Mouse (Mus musculus) gastrocnemius, adult 2 months (tissue): ENCODE measurements around the gene Lmx1a. TPM values are rescaled to one million over a fixed set of nuclear protein-coding genes. Genes with fewer than 3 reads are reported as not detected.

Experiments used
- DNase-seq: peaks from one replicate; pipeline ENCODE4 v3.0.0; 2022
- H3K27ac ChIP-seq: fragments of 200-600 bp; 2 replicates; pipeline ENCODE4 v1.8.1; 2022; ENCODE audit warnings: mild to moderate bottlenecking
- H3K4me3 ChIP-seq: fragments of 200-600 bp; 2 replicates; pipeline ENCODE4 v1.8.1; 2022; ENCODE audit warnings: mild to moderate bottlenecking, moderate library complexity
- CTCF ChIP-seq: fragments of 200-600 bp; IDR thresholded peaks from 2 replicates; pipeline ENCODE4 v1.8.1; 2022; ENCODE audit warnings: antibody characterized with exemption, mild to moderate bottlenecking, moderate library complexity
- intact Hi-C: fragments of 180-260 bp; cut with DNase I; formaldehyde crosslinking; loops from one replicate; pipeline ENCODE4 v1.15.1; 2025
- total RNA-seq, 2 experiments: library from RNA; stranded (reverse); gene quantifications; 2 replicates each; pipeline ENCODE4 v1.2.3; 2021

The Lmx1a gene
- total RNA-seq, 2 experiments from 2014 or later, result 0.14 to 0.20 TPM

DNA sequence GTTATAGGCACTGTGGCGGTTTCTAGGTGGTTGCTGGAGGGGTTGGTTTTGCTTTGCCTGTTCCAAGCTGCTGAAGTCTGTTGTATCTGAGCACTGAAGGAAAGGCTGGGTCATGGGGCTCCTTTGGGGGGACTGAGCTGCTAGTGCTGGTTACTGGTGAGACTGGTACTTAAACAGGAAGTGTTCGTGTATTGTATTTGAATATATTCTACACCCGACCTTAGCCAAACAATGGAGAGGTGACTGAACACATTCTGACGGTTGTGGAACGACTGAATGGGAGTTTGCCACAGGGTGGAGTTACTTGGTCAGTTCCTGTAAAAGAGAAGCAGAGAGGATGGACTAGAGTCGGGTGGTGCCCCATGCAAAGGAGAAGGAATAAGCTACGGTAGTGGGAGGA, 115.8 kb downstream of the Lmx1a start:
- Histone ChIP-seq H3K4me3 (no peak overlapping the region), H3K27ac (no peak overlapping the region)
- no peak for TF ChIP-seq CTCF
- intact Hi-C loops, result no loop called here
- no peak for DNase-seq

DNA sequence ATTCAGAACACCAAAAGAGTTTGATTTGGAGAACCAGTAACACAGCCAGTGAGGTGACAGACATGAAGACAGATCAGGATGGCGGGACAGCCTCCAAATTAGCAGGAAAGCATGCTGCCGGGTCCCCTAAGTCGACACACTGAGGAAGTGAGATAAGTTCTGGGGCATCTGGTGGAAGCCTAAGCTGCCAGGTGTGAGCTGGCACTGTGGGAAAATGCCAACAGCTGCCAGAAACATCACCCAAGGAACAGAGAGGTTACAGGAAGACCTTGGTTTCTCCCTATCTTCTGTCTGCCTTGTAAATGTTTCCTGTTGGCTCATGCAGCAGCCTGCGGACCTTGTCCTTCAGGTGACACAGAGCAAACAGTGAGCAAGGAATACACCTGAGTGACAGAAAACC, 122.1 kb downstream of the Lmx1a start:
- no peak overlapping the region for H3K27ac ChIP-seq
- intact Hi-C loops, result no loop called here
- TF ChIP-seq CTCF, result no peak
- H3K4me3 ChIP-seq, result no peak overlapping the region
- no peak for DNase-seq

DNA sequence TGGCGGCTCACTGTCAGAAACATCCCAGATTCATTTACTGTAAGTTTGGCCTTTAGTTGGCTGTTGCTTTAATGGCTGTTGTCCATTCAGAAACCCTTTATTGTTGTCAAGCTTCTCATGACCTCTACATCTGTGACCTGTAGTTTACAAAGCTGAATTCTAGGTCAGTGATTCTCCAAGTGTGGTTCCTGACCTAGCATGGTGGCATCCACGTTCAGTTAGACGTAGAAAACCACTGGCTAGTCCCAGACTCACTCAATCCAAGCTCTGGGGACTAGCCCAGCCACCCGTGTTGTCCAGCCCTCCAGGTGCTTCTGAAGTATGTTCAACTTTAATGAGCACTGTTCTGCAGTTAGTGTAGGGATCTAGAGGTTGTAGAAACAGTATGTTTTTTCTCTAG, 126.1 kb downstream of the Lmx1a start:
- DNase-seq, result no peak
- Histone ChIP-seq H3K27ac (no peak overlapping the region), H3K4me3 (no peak overlapping the region)
- no peak for TF ChIP-seq CTCF
- intact Hi-C loops, result no loop called here

DNA sequence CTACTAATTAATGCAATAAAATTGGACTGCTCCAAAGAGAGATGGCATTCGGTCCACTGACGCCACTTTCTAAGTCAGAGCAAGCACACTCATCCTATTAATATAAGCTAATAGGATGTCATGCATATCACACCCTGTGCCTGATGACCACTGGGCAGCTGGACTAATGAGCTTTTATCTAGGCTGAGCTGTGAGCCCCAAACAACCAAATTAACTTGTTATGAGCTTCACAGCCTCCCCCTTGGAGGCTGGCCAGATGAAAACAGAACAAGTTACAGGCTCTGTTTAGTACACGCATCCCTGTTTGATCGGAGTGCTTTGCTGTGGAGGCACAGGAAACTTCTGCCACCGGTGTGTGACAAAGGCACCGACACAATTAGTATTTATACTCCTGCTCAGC, 128.0 kb downstream of the Lmx1a start:
- TF ChIP-seq CTCF, result no peak
- intact Hi-C loops, result no loop called here

GRCm38 (mm10) chr1:167817616-167818015, 128.6 kb downstream of the Lmx1a start:
- intact Hi-C loops, result no loop called here
- H3K27ac ChIP-seq, result no peak overlapping the region

More for the DNA sequence above, 128.0 kb downstream of the Lmx1a start:
- no peak overlapping the region for H3K27ac ChIP-seq
- no peak overlapping the region for H3K4me3 ChIP-seq
- no peak for DNase-seq

DNA sequence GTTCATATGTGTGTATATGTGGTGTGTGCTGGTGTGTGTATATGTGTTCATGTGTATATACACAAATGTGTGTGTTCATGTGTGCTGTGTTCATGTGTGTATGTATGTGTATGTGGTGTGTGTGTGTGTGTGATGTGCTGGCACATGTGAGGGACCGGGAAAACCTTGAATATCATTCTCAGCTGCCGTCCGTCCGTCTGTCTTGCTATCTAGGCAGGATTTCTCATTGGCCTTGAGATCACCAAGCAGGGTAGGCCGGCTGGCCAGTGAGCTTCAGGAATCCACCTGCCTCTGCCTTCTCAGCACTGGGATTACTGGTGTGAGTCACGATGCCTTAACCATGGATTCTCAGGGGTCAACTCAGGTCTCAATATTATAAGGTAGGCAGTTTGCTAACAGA, 131.0 kb downstream of the Lmx1a start:
- TF ChIP-seq CTCF, result no peak

More at GRCm38 (mm10) chr1:167817616-167818015, 128.6 kb downstream of the Lmx1a start:
- TF ChIP-seq CTCF, result no peak
- H3K4me3 ChIP-seq, result no peak overlapping the region
- DNase-seq, result no peak

DNA sequence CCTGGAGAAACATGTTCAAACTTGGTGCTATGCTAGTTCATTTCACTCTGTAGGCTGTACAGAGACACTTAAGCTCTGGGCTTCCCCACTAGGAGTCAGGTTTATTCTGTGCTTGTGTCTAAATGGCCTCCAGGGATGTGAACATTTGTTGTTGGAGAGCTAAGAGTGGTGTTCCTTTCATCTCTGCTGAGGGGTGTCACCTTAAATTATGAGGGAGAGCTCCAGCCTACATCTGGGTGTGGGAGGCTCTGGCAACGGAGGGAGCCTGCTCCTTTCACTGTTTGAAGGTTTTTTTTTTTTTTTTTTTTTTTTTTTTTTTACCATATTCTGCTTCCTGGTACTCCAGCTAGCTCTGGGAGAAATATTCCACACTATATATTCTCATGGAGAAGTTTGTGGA, 132.1 kb downstream of the Lmx1a start:
- no peak for TF ChIP-seq CTCF
- Histone ChIP-seq H3K27ac (no peak overlapping the region), H3K4me3 (no peak overlapping the region)
- intact Hi-C loops, result no loop called here
- no peak for DNase-seq

More for the DNA sequence above, 131.0 kb downstream of the Lmx1a start:
- intact Hi-C loops, result no loop called here
- H3K27ac ChIP-seq, result no peak overlapping the region
- no peak for DNase-seq
- no peak overlapping the region for H3K4me3 ChIP-seq

DNA sequence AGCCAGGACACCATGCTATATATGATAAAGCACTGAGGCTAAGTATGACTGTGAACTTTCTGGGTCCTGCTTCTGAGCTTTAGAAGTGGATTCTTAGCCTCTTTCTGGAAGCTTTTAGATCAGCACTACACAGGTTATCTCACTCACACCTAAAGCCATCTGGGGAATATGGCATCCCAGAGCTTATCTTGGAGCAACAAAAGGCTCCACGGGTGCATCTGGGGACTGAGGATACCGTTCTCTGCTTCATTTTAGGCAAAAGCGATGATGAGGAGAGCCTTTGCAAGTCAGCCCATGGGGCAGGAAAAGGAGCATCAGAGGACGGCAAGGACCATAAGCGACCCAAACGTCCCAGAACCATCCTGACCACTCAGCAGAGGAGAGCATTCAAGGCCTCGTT, 141.3 kb downstream of the Lmx1a start:
- intact Hi-C loops, result no loop called here
- Histone ChIP-seq H3K4me3 (no peak overlapping the region), H3K27ac (no peak overlapping the region)
- no peak for TF ChIP-seq CTCF
- DNase-seq, result no peak

DNA sequence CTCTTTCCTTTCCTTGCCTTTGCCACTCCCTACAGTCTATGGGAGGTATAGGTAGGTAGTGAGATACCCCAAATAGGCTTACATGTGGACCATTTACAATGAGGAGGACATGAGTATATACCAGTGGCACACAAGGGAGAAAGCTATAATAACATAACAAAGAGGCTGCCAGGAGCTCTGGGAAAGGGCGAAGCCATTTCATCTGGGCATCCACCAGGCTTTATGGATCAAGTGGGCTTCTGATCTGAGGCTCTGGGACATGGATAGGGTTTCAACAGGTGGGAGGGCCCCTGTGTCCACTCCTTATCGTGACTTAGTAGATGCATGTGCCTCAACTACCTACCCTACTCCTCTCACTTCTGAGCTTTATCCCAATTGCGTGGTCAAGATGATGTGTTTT, 142.6 kb downstream of the Lmx1a start:
- intact Hi-C loops, result no loop called here
- H3K27ac ChIP-seq, result no peak overlapping the region
- H3K4me3 ChIP-seq, result no peak overlapping the region
- DNase-seq, result no peak
- TF ChIP-seq CTCF, result no peak

- intact Hi-C loops, result no loop called here
- no peak for TF ChIP-seq CTCF
These were observed 165.8 kb downstream of the Lmx1a start for GRCm38 (mm10) chr1:167854801-167855200.

DNA sequence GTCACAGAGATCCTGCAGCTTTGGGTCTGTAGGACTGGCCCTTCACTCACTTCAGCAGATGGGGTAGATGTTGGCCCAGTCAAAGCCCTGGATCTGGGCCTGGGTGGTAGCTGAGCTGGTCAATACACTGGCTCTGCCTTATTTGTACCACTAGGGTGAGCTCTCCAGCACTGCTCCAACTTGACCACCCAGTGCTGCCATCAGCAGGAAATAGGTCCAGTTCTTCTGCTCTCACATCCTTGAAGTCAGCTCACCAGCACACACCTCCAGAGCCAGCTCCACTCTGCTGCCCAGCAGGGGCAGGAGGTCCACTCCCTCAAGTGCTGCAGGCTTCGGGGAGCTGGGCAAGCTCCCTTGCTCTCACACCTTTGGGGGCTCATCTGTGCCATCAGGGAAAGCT, 183.0 kb downstream of the Lmx1a start:
- H3K4me3 ChIP-seq, result no peak overlapping the region
- DNase-seq, result no peak
- intact Hi-C loops, result no loop called here
- no peak for TF ChIP-seq CTCF
- no peak overlapping the region for H3K27ac ChIP-seq

More at GRCm38 (mm10) chr1:167854801-167855200, 165.8 kb downstream of the Lmx1a start:
- no peak for DNase-seq
- Histone ChIP-seq H3K4me3 (no peak overlapping the region), H3K27ac (no peak overlapping the region)

- H3K27ac ChIP-seq, result no peak overlapping the region
These were observed 185.1 kb downstream of the Lmx1a start for GRCm38 (mm10) chr1:167874099-167874498.

DNA sequence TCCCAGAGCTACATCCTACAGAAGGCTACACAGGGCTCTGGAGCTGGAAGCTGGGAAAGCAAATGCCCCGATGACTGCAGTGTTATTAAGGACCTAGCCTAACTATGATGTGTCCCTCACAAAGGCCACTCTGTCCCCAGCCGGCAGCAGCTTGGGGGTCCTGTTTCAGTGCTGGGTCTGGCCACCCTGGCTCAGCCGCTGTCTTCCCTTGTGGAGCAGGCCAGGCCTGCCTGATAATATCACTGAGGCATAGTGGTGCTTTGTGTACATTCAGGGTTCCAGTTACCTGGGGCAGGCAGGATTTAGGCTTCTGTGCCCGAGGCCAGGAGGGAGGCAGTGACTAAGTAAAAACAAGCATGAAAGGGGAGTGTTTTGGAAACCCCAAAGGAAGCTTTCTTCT, 188.9 kb downstream of the Lmx1a start:
- no peak for TF ChIP-seq CTCF
- intact Hi-C loops, result no loop called here
- no peak for DNase-seq
- no peak overlapping the region for H3K4me3 ChIP-seq
- no peak overlapping the region for H3K27ac ChIP-seq

More at GRCm38 (mm10) chr1:167874099-167874498, 185.1 kb downstream of the Lmx1a start:
- no peak overlapping the region for H3K4me3 ChIP-seq
- intact Hi-C loops, result no loop called here
- DNase-seq, result no peak
- TF ChIP-seq CTCF, result no peak

GRCm38 (mm10) chr1:167878354-167878753, 189.3 kb downstream of the Lmx1a start:
- Histone ChIP-seq H3K27ac (no peak overlapping the region), H3K4me3 (no peak overlapping the region)
- intact Hi-C loops, result no loop called here
- TF ChIP-seq CTCF, result no peak
- DNase-seq, result no peak

DNA sequence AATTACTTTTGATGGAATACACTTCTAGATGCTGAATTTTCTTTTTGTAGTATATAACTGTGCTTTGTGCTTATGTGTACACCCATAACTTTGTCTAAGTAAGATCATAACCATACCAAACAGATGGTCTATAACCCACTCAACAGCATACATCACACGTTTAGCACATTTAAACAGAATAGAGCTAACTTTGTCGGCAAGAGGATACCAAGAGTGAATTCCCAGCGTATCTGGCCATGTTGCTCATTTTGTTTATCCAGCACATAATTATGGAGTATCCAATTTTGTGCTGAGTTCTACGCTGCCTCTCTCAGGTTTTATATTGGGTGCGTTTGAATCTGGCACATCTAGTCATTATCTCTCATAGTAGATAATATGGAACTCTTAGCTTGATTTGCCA, 196.7 kb downstream of the Lmx1a start:
- no peak for DNase-seq
- Histone ChIP-seq H3K4me3 (no peak overlapping the region), H3K27ac (no peak overlapping the region)
- intact Hi-C loops, result no loop called here
- TF ChIP-seq CTCF, result no peak
